Mouse (Mus musculus) frontal cortex, adult (tissue): ENCODE measurements around the gene Tcp10a.
"Not testable (repeated sequence)": the region's sequence is repeated elsewhere in the genome, so short reads cannot be mapped to it uniquely, and the experiment has no call there.

Experiments
- ATAC-seq: cut with Nextera tagmentation; 2 replicates; pipeline ENCODE4 v1.9.2; 2017; ENCODE audit warnings: mild to moderate bottlenecking, moderate library complexity, mixed read lengths; ENCODE audit not compliant: low TSS enrichment

Gene Tcp10a

GRCm38 (mm10) chr17:7324346-7324745, at the start of gene Tcp10a:
TSS of gene Tcp10a (plus strand) at chr17:7324646.
- not testable (repeated sequence) for ATAC-seq

GRCm38 (mm10) chr17:7278702-7279242, 45.7 kb upstream of the Tcp10a start:
- ATAC-seq = no peak

GRCm38 (mm10) chr17:7279251-7279650, 45.2 kb upstream of the Tcp10a start:
- ATAC-seq = no peak

DNA sequence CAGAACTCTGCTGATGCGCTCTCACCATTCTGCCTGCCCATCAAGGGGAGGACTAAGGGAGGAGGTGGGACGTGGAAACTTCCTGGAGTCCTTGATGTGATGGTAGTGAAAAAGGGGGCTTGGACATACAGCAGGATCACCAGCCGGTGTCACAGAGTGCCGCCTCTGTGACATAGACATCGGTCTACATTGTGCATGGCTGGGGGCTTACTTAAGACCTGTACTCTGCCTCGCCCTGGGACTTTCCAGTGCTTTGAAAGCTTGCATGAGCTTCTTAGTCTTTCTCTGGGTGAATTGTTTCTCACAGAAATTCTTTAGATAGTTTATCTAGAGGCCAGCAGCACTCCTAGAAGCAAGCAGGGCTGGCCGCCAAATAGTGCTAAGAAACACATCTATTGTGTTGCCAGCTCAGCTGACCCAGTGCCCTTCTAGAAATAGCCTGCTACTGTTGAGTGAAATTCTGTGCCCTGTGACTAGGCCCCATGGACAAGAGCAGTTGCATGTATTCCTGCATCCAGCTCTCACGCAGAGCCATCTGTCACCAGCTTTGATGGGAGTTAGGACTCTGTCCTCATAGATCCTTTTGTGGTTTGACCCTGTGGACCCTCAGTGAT, 40.0 kb upstream of the Tcp10a start:
- ATAC-seq = no peak

- ATAC-seq = peak; percentile 24; the same call in 1 of the 2 replicates
These were observed 39.2 kb upstream of the Tcp10a start for GRCm38 (mm10) chr17:7285292-7285691.

DNA sequence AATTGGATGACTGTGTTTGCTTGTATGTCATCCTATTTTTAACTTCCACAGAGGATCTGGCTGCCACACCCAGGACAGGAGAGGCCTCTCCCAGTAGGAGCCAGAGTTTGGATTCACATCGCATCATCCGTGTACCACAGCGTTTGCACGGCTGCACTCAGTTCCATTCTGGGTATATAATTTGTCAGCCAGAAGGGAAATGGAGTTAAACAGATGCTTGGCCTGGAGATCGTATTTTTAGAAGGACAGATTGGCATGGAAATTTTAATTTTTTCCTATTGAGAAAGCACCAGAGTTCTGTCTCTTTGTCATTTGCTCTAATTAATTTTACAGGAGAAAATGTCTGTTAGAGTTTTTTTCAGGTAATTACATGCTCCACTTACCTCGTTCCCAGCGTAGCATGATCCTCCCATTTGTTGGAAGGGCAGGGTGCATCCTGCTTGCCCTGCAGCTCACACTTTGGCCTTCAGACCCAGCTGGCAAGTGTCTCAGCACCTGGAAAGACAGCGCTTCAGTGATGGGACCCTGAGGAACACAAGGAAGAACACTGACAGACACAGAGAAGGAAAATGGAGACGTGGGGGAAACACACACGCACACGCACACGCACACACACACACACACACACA, 37.9 kb upstream of the Tcp10a start:
- peak; percentile 66 for ATAC-seq

DNA sequence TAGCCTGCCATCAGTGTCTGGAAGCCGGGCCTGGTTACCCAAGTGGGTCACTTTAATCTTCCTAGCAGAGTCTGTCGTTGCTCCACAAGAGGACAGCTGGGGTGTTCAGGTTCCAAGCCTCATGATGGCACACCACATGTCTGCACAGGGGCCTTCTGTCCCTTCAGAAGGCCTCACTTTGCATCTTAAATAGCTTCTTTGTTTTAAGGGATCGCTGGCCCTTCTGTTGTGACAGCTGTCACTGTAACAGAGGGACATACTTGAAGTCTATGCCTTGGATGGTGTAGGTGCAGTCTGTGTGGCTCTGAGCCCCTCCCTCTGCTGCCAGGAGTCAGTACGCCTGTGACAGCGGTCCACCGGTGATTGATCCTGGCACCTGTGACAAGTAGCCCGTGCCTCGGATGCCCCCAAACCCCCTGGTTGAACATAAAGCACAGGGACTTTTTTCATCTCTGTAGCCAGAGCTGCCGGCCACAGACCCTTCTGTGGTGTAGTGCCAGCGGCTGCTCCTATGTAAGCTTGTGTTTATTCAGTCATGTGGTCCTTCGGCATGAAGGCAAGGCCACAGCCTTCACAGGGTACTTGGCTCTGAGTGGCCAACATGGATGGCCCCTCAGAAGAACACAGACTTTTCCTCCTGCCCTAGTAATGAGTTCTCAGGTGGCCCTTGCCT, 32.3 kb upstream of the Tcp10a start:
- no peak for ATAC-seq

DNA sequence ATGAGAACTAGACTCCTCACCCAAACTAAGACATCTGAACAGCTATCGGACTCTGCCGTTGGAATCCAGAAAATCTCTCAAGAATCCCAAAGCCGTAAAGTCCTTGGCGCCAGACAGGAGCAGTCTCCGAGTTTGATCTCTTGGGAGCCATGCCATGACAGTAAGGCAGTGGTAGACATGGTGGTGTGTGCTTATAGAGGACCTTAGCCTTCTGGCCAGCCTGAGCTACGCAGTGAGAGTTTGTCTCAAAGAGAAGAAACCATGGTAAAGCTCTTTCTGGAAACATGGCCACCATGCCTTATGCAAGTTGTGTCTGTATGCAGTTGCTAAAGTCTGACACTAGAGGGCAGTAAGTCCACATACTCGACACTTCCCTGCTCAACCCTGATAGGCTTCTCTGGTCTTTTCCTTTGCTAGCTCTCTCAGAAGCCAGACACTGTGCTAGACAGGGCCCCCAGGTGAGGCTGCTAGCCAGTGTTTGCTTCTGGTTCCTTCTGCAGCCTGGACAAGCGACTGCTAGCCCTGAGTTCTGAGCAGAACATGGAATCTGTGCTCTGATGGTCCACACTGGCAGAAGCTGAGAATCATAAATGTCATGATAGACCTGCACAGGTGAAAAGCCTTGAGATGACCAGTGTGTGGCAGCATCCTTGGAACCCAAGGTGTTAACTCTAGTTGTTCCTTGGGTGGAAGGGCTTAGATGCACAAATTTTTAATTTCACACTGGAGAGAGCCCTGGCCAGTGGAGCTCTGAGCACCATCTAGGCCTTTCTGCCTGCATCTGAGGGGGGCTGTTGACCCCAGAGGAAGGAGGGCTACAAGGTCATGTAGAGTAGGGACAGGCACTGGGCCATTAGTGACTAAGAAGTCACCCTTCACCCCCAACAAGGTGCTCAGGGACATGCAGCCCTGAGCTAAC, 17.9 kb upstream of the Tcp10a start:
- peak; percentile 93 for ATAC-seq

- not testable (repeated sequence) for ATAC-seq
These were observed 8.6 kb upstream of the Tcp10a start for GRCm38 (mm10) chr17:7315693-7316382.

DNA sequence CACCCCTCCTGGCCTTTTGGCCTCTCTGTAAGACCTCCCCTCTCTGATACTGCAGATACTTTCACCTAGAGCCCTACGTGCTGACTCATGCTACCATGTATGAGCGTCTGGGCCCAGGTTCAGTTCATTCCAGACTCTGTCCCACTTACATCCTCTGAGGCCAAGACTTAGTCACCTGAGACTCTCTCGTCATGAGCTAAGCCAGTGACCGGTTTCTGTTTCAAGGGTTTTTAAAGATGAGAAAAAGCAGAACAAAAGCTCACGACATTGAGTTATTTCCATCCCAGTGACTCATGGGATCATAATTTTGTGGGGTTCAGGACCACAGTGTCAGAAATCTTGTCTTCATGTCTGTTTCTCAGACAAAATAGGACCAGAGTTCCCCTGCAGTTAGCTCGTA, 4.7 kb upstream of the Tcp10a start:
- not testable (repeated sequence) for ATAC-seq

- not testable (repeated sequence) for ATAC-seq
These were observed 2.0 kb downstream of the Tcp10a start for GRCm38 (mm10) chr17:7326415-7326814.

DNA sequence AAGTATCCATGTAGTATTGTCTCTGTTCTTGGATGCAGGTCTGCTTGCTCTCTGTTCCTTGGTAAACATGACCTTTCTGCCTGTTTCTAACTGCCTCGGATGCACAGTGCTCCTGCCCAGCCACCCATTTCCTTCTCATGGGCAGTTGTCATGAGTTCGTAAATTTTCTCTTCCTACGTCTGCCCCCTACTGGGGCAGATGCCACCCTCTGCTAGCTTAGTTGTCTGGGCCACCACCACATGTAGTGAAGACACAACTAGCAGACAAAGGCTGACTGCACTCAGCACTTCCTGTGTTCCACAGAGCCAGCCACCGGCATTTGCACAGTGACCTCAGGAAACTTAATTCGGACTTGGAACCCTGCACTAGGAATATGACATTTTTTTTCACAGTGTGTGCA, 8.3 kb downstream of the Tcp10a start:
- not testable (repeated sequence) for ATAC-seq

- ATAC-seq = not testable (repeated sequence)
These were observed 12.9 kb downstream of the Tcp10a start for GRCm38 (mm10) chr17:7337381-7337780.

DNA sequence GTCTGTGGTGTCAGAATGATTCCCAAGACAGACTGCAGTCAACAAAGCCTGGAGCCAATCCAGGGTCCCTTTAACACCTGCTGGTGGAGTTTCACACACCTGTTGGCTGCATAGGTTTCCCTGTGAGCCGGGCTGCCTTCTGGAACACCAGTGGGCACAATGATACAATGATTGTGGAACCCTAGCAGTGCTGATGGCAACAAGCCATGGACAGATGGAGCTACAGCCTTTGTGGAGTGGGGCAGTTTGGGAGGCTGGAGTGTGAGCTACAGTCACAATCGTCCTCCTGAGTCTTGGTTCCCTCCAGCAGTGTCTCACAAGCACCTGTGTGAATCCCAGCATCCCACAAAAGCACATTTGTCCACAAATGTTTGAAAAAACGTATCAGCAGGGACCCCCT, 24.3 kb downstream of the Tcp10a start:
- ATAC-seq = not testable (repeated sequence)

DNA sequence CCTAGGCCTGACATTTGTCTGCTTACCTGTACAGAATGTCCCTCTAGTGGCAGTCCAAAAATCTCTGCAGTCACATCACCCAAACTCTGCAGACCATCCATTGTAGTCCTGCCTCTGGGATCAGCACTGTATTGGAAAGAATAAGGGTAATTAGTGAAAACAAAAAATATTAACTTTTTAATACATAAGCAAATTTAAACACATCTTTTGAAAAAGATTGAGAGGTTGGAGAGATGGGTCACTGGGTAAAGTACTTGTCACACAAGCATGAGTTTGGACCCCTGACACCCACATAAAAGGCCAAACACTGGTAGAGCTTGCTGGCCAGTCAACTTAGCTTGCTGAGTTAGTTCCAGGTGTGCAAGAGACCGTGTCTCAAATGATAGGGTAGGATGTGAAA, 28.1 kb downstream of the Tcp10a start, which contains the start of gene Ttll2:
TSS of gene Ttll2 (minus strand) at position 101 of the 400 bp plus-strand sequence.
- not testable (repeated sequence) for ATAC-seq

DNA sequence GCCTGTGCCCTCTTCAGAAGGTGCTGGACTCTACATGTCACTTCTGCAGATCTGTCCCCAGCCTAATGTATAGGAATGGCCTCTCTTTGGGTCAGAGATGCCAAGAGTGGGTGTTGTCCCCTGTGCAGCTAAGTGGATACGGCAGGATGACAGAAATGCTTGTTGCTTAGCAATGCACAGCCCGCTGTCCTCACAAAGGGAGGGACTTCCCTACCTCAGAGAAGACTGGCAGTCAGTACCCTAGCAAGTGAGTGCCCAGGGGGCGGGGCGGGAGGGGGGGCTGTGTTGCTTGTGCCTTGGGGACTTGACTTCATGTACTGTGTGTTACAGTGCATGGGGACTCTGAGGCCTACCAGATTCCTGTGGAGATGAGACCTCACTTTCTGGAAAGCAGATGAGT, 35.4 kb downstream of the Tcp10a start:
- ATAC-seq = not testable (repeated sequence)

DNA sequence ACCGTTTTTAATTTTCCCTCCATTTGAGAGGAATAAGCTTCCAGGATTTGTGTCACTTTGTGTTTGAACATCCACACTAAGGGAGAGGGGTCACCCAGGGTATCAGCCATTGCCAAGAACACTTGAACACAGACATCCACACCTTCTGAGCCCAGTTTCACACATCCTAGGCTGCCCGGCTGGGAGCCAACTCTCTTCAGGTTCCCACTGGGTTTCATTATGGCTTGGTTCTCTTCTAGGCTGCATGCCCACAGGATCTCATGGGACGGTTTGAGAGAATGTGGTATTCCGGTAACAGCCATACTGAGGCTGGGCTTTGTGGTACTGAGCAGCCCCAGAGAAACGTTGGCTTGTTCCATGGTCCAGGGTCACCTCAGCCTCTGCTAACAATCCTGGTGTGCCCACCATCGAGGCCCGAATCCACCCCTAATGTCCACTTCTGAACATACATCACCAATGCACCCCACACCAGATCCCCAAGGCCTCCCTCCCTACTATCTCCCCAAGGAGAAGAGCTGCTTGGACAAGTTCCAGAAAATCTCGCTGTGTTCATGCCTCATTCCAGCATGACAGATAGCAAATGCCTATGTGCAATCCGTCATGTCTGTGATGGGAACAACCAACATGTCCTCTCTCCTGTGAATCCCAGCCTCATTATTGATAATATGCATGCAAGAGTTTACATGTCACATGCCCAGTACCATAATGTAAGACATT, 36.5 kb downstream of the Tcp10a start:
- ATAC-seq = not testable (repeated sequence)

- ATAC-seq = not testable (repeated sequence)
These were observed 41.2 kb downstream of the Tcp10a start for GRCm38 (mm10) chr17:7365615-7366014.

- not testable (repeated sequence) for ATAC-seq
These were observed 41.8 kb downstream of the Tcp10a start for GRCm38 (mm10) chr17:7366265-7366664.

- ATAC-seq = peak; percentile 93
These were observed 42.4 kb downstream of the Tcp10a start for GRCm38 (mm10) chr17:7366676-7367374.
